Mouse (Mus musculus): Measurements from ENCODE around the gene Bcat2.

- TF ChIP-seq EP300 (IDR thresholded peaks at IDR 0.05): no peak
- no peak for TF ChIP-seq CTCF (IDR thresholded peaks at IDR 0.05)
These were observed 46.8 kb upstream of the Bcat2 start for GRCm38 (mm10) chr7:45522957-45523676.
